Mouse (Mus musculus) testis, adult 2 months (tissue): ENCODE results near the gene Alkal2.

ENCODE experiments used
- CTCF ChIP-seq: fragments of 200-500 bp; IDR thresholded peaks from 2 replicates; pipeline ENCODE4 v1.5.1; 2012; ENCODE audit warnings: low read depth, mild to moderate bottlenecking, inconsistent platforms, low read length, moderate library complexity; ENCODE audit not compliant: control insufficient read depth, insufficient read depth, insufficient replicate concordance
- POLR2A ChIP-seq: fragments of 200-500 bp; IDR thresholded peaks from 2 replicates; pipeline ENCODE4 v1.6.1; 2012; ENCODE audit warnings: low read depth, mild to moderate bottlenecking, inconsistent platforms, low read length, moderate library complexity; ENCODE audit not compliant: control insufficient read depth

- TF ChIP-seq CTCF (no peak), POLR2A (no peak)
Measured at GRCm38 (mm10) chr12:30864347-30864746, 19.8 kb upstream of the Alkal2 start.
